Mouse (Mus musculus) MEL (cell line): ENCODE results near the gene Kif19a. TPM values are rescaled to one million over a fixed set of nuclear protein-coding genes. Genes with fewer than 3 reads are reported as not detected.

Experiments
- DNase-seq: peaks from one replicate; pipeline ENCODE4 v3.0.0; 2011; ENCODE audit warnings: low read depth, low spot score
- H3K27ac ChIP-seq: 2 replicates; pipeline ENCODE4 v1.5.1; 2012; ENCODE audit warnings: low read depth, mild to moderate bottlenecking, control low read depth, low read length, moderate library complexity; ENCODE audit not compliant: control insufficient read depth
- H3K27me3 ChIP-seq, 2 experiments: fragments of 150-350 bp in 1 of 2; sonication (generic) in 1 of 2; 2 replicates each; pipeline ENCODE4 v1.6.1; 2012; ENCODE audit warnings: low read length in 2 of 2, mild to moderate bottlenecking in 2 of 2, improper control_type of control experiment in 1 of 2, moderate library complexity in 1 of 2; ENCODE audit not compliant: insufficient read depth in 2 of 2, control insufficient read depth in 1 of 2
- H3K36me3 ChIP-seq, 2 experiments: 2 replicates each; pipeline ENCODE4 v1.6.1; 2012 to 2014; ENCODE audit warnings: low read length in 2 of 2, improper control_type of control experiment in 1 of 2, inconsistent platforms in 1 of 2, mild to moderate bottlenecking in 1 of 2; ENCODE audit not compliant: insufficient read depth in 2 of 2, control insufficient read depth in 1 of 2
- H3K4me1 ChIP-seq, 2 experiments: fragments of 150-350 bp in 1 of 2; sonication (generic) in 1 of 2; 2 replicates each; pipeline ENCODE4 v1.6.1; 2012; ENCODE audit warnings: low read length in 2 of 2, improper control_type of control experiment in 1 of 2, mild to moderate bottlenecking in 1 of 2; ENCODE audit not compliant: insufficient read depth in 2 of 2, control insufficient read depth in 1 of 2
- H3K4me3 ChIP-seq, 2 experiments: fragments of 150-350 bp in 1 of 2; sonication (generic) in 1 of 2; 2 replicates each; pipeline ENCODE4 v1.5.1; 2012; ENCODE audit warnings: low read depth in 2 of 2, low read length in 2 of 2, mild to moderate bottlenecking in 2 of 2, moderate library complexity in 2 of 2, control low read depth in 1 of 2, improper control_type of control experiment in 1 of 2; ENCODE audit not compliant: control insufficient read depth in 1 of 2, insufficient read depth in 1 of 2
- H3K79me2 ChIP-seq: 2 replicates; pipeline ENCODE4 v1.6.1; 2012; ENCODE audit warnings: mild to moderate bottlenecking, low read length, moderate library complexity; ENCODE audit not compliant: control insufficient read depth, poor library complexity, insufficient read depth
- H3K9ac ChIP-seq: 2 replicates; pipeline ENCODE4 v1.6.1; 2012; ENCODE audit warnings: low read depth, mild to moderate bottlenecking, control low read depth, low read length, moderate library complexity; ENCODE audit not compliant: control insufficient read depth, poor library complexity, severe bottlenecking
- H3K9me3 ChIP-seq: fragments of 150-350 bp; sonication (generic); replicated peaks from 2 replicates; pipeline ENCODE4 v1.6.1; 2012; ENCODE audit warnings: mild to moderate bottlenecking, low read length, improper control_type of control experiment, moderate library complexity; ENCODE audit not compliant: insufficient read depth
- BHLHE40 ChIP-seq: IDR thresholded peaks from 2 replicates; pipeline ENCODE4 v1.6.1; 2012; ENCODE audit warnings: low read depth, mild to moderate bottlenecking, inconsistent platforms, low read length, improper control_type of control experiment, borderline replicate concordance
- CTCF ChIP-seq, 3 experiments: IDR thresholded peaks in 2 of 3; conservative IDR thresholded peaks in 1 of 3; 2 replicates each; pipeline ENCODE4 v1.5.1; 2011 to 2012; ENCODE audit warnings: low read length in 3 of 3, low read depth in 2 of 3, mild to moderate bottlenecking in 2 of 3, improper control_type of control experiment in 1 of 3, inconsistent platforms in 1 of 3, mixed read lengths in 1 of 3, moderate library complexity in 1 of 3; ENCODE audit not compliant: control insufficient read depth in 1 of 3, insufficient read depth in 1 of 3, poor library complexity in 1 of 3, severe bottlenecking in 1 of 3
- ELF1 ChIP-seq: IDR thresholded peaks from 2 replicates; pipeline ENCODE4 v1.6.1; 2014; ENCODE audit warnings: low read depth, mild to moderate bottlenecking, inconsistent platforms, low read length, improper control_type of control experiment, moderate library complexity
- EP300 ChIP-seq, 2 experiments: IDR thresholded peaks; 2 replicates each; pipeline ENCODE4 v1.6.1; 2011; ENCODE audit warnings: improper control_type of control experiment in 2 of 2, low read length in 2 of 2, low read depth in 1 of 2, mild to moderate bottlenecking in 1 of 2
- ETS1 ChIP-seq: IDR thresholded peaks from 2 replicates; pipeline ENCODE4 v1.6.1; 2012; ENCODE audit warnings: low read depth, mild to moderate bottlenecking, inconsistent platforms, low read length, improper control_type of control experiment, moderate library complexity
- GABPA ChIP-seq: IDR thresholded peaks from 2 replicates; pipeline ENCODE4 v1.6.1; 2012; ENCODE audit warnings: low read depth, mild to moderate bottlenecking, inconsistent platforms, low read length, improper control_type of control experiment, moderate library complexity
- GATA1 ChIP-seq: IDR thresholded peaks from 2 replicates; pipeline ENCODE4 v1.6.1; 2011; ENCODE audit warnings: low read depth, low read length, improper control_type of control experiment
- HCFC1 ChIP-seq: IDR thresholded peaks from 2 replicates; pipeline ENCODE4 v1.6.1; 2012; ENCODE audit warnings: low read depth, mild to moderate bottlenecking, inconsistent platforms, low read length, improper control_type of control experiment, moderate library complexity
- MAFK ChIP-seq: IDR thresholded peaks from 2 replicates; pipeline ENCODE4 v1.6.1; 2011; ENCODE audit warnings: low read depth, mild to moderate bottlenecking, low read length, improper control_type of control experiment, borderline replicate concordance
- MAZ ChIP-seq: IDR thresholded peaks from 2 replicates; pipeline ENCODE4 v1.6.1; 2012; ENCODE audit warnings: low read depth, mild to moderate bottlenecking, inconsistent platforms, low read length, improper control_type of control experiment
- MXI1 ChIP-seq: IDR thresholded peaks from 2 replicates; pipeline ENCODE4 v1.6.1; 2011; ENCODE audit warnings: mild to moderate bottlenecking, low read depth, low read length, improper control_type of control experiment
- NRF1 ChIP-seq: IDR thresholded peaks from 2 replicates; pipeline ENCODE4 v1.6.1; 2014; ENCODE audit warnings: low read depth, mild to moderate bottlenecking, inconsistent platforms, low read length, improper control_type of control experiment, moderate library complexity; ENCODE audit not compliant: poor library complexity, insufficient read depth, severe bottlenecking
- POLR2AphosphoS5 ChIP-seq: IDR thresholded peaks from 2 replicates; pipeline ENCODE4 v1.6.1; 2012; ENCODE audit warnings: low read depth, borderline replicate concordance, mild to moderate bottlenecking, inconsistent platforms, low read length, moderate library complexity, mixed read lengths
- SMC3 ChIP-seq: IDR thresholded peaks from 2 replicates; pipeline ENCODE4 v1.6.1; 2011; ENCODE audit warnings: low read depth, low read length, improper control_type of control experiment
- TCF12 ChIP-seq: IDR thresholded peaks from 2 replicates; pipeline ENCODE4 v1.6.1; 2014; ENCODE audit warnings: low read depth, mild to moderate bottlenecking, inconsistent platforms, low read length, improper control_type of control experiment, moderate library complexity
- ZNF384 ChIP-seq: IDR thresholded peaks from 2 replicates; pipeline ENCODE4 v1.6.1; 2012; ENCODE audit warnings: low read depth, mild to moderate bottlenecking, inconsistent platforms, low read length, improper control_type of control experiment
- polyA plus RNA-seq, 2 experiments: library from polyadenylated mRNA; stranded (reverse) in 1 of 2; unstranded in 1 of 2; fragments of >175 nt in 1 of 2; fragments of >200 nt in 1 of 2; gene quantifications; 2 replicates each; pipeline versions ENCODE4 v1.2.1 to v1.2.4; 2012; ENCODE audit warnings: low replicate concordance in 2 of 2, low read depth in 1 of 2; ENCODE audit not compliant: insufficient read length in 2 of 2, insufficient read depth in 1 of 2, missing spikeins in 1 of 2
- total RNA-seq: library from RNA; depleted of rRNA; stranded (reverse); fragments of 300-350 nt; gene quantifications from 2 replicates; pipeline ENCODE4 v1.2.3, GENCODE M21; 2012

Kif19a gene
- total and polyA plus RNA-seq, 3 experiments = not detected

DNA sequence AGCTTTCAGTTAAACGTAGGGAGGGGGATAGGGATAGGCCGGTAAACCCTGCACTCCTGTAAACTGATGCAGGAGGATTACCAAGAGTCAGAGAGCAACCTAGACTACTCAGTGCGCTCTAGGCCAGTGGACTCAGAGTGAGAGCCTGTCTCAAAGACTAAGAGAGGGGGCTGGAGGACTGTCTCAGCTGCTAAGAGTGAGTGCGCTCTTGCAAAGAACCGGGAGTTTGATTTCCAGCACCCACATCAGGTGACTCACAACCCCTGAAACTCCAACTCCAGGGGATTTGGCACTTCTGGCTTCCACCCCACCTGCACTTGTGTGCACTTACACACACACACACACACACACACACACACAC is 37.4 kb upstream of the Kif19a start:
- Histone ChIP-seq H3K4me3 (no peak overlapping the region), H3K9ac (no peak overlapping the region), H3K27me3 (no peaks in the 10 kb centered on the region), H3K9me3 (no peaks in the 10 kb centered on the region), H3K36me3 (no peaks in the 10 kb centered on the region), H3K27ac (no peak overlapping the region), H3K4me1 (peaks cover 0 to 4% of the 10 kb centered on the region in 2 experiments; a peak in 2 of 4 replicates), H3K79me2 (no peaks in the 10 kb centered on the region)
- no peak for DNase-seq
- no peak for TF ChIP-seq MXI1

DNA sequence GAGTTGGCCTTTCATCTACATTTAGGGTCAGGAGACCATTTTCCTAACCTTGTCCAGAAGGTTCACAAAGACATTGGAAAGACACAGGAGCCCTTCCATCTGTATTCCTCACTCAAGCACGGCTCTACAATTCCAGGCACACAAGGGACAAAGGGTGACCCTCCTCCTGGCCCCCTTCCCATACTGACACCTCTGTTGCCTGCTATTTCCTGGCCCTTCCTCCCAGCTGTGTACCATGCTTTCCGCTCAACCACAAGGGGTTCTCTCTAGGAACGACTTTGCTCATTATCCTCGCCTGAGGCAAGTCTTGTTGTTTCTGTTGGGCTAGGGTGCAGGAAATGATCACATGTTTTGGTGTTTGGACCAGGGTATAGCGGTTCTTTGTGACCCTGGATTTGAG is 36.9 kb upstream of the Kif19a start:
- TF ChIP-seq BHLHE40 (no peak), ETS1 (no peak), ELF1 (no peak), MAFK (no peak), GATA1 (no peak), TCF12 (no peak), MAZ (no peak), SMC3 (no peak)
- Histone ChIP-seq H3K27ac (no peak overlapping the region), H3K79me2 (no peaks in the 10 kb centered on the region), H3K9me3 (no peaks in the 10 kb centered on the region), H3K27me3 (no peaks in the 10 kb centered on the region), H3K4me3 (no peak overlapping the region), H3K9ac (no peak overlapping the region), H3K36me3 (no peaks in the 10 kb centered on the region), H3K4me1 (peaks cover 0 to 4% of the 10 kb centered on the region in 2 experiments; a peak in 2 of 4 replicates)
- DNase-seq = no peak

GRCm38 (mm10) chr11:114729832-114730363 is 35.3 kb upstream of the Kif19a start:
- no peaks in the 10 kb centered on the region for H3K27me3 ChIP-seq
- no peaks in the 10 kb centered on the region for H3K9me3 ChIP-seq

DNA sequence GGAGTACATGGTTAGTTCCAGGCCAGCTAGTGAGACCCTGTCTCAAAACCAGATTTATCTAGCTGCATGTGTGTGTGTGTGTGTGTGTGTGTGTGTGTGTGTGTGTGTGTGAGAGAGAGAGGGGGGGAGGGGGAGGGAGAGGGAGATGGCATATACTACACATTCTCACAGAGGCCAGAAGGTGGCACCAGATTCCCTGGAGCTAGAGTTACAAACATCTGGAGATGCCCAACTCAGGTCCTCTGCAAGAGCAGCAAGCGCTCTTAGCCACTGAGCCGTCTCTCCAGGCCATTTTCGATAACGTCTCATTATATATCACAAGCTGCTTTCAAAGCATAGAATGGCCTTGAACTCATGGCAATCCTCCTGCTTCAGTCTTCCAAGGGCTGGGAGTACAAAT is 33.5 kb upstream of the Kif19a start:
- Histone ChIP-seq H3K4me3 (no peak overlapping the region), H3K27ac (no peak overlapping the region), H3K27me3 (no peaks in the 10 kb centered on the region), H3K9me3 (no peaks in the 10 kb centered on the region), H3K4me1 (no peaks in the 10 kb centered on the region), H3K9ac (no peak overlapping the region), H3K79me2 (no peaks in the 10 kb centered on the region), H3K36me3 (no peaks in the 10 kb centered on the region)
- no peak for DNase-seq
- TF ChIP-seq GATA1 (no peak), NRF1 (no peak), HCFC1 (no peak), ZNF384 (no peak), GABPA (no peak), CTCF (IDR thresholded peaks at IDR 0.05 in 2 of 3, conservative IDR thresholded peaks at IDR 0.05 in 1 of 3; ENCODE audit: control insufficient read depth in 1 of 3, insufficient read depth in 1 of 3, low read depth in 2 of 3, low read length in 3 of 3, poor library complexity in 1 of 3, severe bottlenecking in 1 of 3) (no peak), POLR2AphosphoS5 (no peak)

More at GRCm38 (mm10) chr11:114729832-114730363, 35.3 kb upstream of the Kif19a start:
- Histone ChIP-seq H3K36me3 (no peaks in the 10 kb centered on the region), H3K27ac (no peak overlapping the region), H3K79me2 (no peaks in the 10 kb centered on the region)
- no peak for DNase-seq
- no peak for TF ChIP-seq EP300 (IDR thresholded peaks at IDR 0.05; ENCODE audit: low read depth in 1 of 2, low read length in 2 of 2)
- TF ChIP-seq, all 39 proteins: peak for 0
- Histone ChIP-seq H3K4me1 (peaks cover 0 to under 1% of the 10 kb centered on the region in 2 experiments; a peak in 1 of 4 replicates), H3K4me3 (no peak overlapping the region), H3K9ac (no peak overlapping the region)
